Mouse (Mus musculus) embryonic facial prominence, embryonic 13.5 days (tissue): ENCODE results near the gene Lbh. TPM values are rescaled to one million over a fixed set of nuclear protein-coding genes. Genes with fewer than 3 reads are reported as not detected.

ENCODE experiments used
- ATAC-seq: fragments of 200-750 bp; cut with Nextera tagmentation; 2 replicates; pipeline ENCODE4 v1.8.0; 2017; ENCODE audit warnings: low read depth; ENCODE audit not compliant: insufficient number of reproducible peaks, insufficient read depth, low FRiP score, low TSS enrichment
- H3K27ac ChIP-seq: fragments of 300-500 bp; sonication (generic); 2 replicates; pipeline ENCODE4 v1.5.1; 2015; ENCODE audit warnings: moderate library complexity, mild to moderate bottlenecking, inconsistent platforms
- H3K27me3 ChIP-seq: fragments of 300-500 bp; sonication (generic); 2 replicates; pipeline ENCODE4 v1.6.1; 2015; ENCODE audit warnings: mild to moderate bottlenecking, inconsistent platforms
- H3K36me3 ChIP-seq: fragments of 300-500 bp; sonication (generic); 2 replicates; pipeline ENCODE4 v1.6.1; 2015; ENCODE audit warnings: mild to moderate bottlenecking, inconsistent platforms
- H3K4me1 ChIP-seq: fragments of 300-500 bp; sonication (generic); 2 replicates; pipeline ENCODE4 v1.6.1; 2015; ENCODE audit warnings: inconsistent platforms
- H3K4me2 ChIP-seq: fragments of 300-500 bp; sonication (generic); 2 replicates; pipeline ENCODE4 v1.6.1; 2015; ENCODE audit warnings: moderate library complexity, mild to moderate bottlenecking, inconsistent platforms
- H3K4me3 ChIP-seq: fragments of 300-500 bp; sonication (generic); 2 replicates; pipeline ENCODE4 v1.5.1; 2015; ENCODE audit warnings: mild to moderate bottlenecking, inconsistent platforms
- H3K9ac ChIP-seq: fragments of 300-500 bp; sonication (generic); 2 replicates; pipeline ENCODE4 v1.6.1; 2015; ENCODE audit warnings: mild to moderate bottlenecking, inconsistent platforms
- H3K9me3 ChIP-seq: fragments of 300-500 bp; sonication (generic); 2 replicates; pipeline ENCODE4 v1.6.1; 2016; ENCODE audit warnings: inconsistent platforms
- WGBS: fragments of 180-500 bp; shearing (Covaris S2); methylation state at CpG from one replicate; pipeline ENCODE4 v1.1.7; 2015; ENCODE audit warnings: mixed read lengths; 5-methylcytosine and 5-hydroxymethylcytosine counted together
- polyA plus RNA-seq: library from polyadenylated mRNA; unstranded; fragments of >200 nt; fragmentation: Nextera tagmentation; extraction: Ambion mirVana; gene quantifications from 2 replicates; pipeline ENCODE4 v1.2.1, GENCODE M21; 2015

The Lbh gene
- polyA plus RNA-seq, 1 experiment from 2014 or later = 4.0 TPM

DNA sequence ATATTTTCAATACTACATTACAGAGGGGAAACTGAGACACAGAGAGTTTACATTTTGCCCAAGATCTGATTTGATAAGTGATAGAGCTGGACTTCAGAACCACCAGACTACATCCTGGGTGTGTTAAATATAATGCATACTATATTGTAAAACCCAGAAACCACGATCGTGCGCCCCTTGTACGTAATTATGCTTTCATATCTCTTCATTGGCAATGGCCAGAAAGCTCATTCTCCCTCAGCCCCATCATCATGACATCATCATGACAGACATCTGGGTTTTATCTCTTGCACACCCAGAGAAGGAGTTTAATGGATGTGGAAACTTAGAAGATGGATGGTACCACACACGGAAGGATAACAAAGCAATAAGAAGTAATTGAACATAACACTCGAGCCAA, 17.1 kb upstream of the Lbh start:
- no peak for ATAC-seq
- Histone ChIP-seq H3K9ac (no peak overlapping the region), H3K4me3 (no peak overlapping the region), H3K27me3 (no peaks in the 10 kb centered on the region), H3K4me2 (no peak overlapping the region), H3K36me3 (no peaks in the 10 kb centered on the region), H3K27ac (no peak overlapping the region), H3K4me1 (0 out of 2 replicates have a peak, but pooled peaks cover 5% of the 10 kb centered on the region), H3K9me3 (no peaks in the 10 kb centered on the region)
- WGBS = 76% methylated on average over 6 of the region's 6 CpGs

DNA sequence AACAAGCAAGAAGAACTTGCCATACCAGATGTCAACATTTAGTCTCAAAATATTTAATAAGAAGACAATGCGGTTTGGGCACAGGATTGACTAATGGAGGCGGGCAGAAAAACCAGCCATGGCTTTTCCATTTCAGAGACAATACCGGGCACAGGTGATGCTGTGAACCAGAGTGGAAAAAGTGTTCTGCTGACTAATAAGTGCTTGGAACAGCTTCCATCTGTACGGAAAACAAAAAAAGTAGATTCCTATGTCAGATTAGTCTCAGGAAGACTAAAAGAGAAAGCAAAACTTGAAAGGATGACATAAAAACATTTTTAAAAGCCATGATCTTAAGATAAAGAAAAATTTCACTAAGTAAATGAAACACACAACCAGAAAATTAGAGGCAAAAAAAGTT, 16.4 kb upstream of the Lbh start:
- 73% methylated on average over 4 of the region's 4 CpGs for WGBS
- no peaks in the 10 kb centered on the region for H3K36me3 ChIP-seq
- H3K9ac ChIP-seq = no peak overlapping the region
- H3K4me2 ChIP-seq = no peak overlapping the region
- no peaks in the 10 kb centered on the region for H3K9me3 ChIP-seq
- 0 out of 2 replicates have a peak, but pooled peaks cover 5% of the 10 kb centered on the region for H3K4me1 ChIP-seq
- no peak for ATAC-seq
- H3K27me3 ChIP-seq = no peaks in the 10 kb centered on the region
- no peak overlapping the region for H3K4me3 ChIP-seq
- no peak overlapping the region for H3K27ac ChIP-seq

DNA sequence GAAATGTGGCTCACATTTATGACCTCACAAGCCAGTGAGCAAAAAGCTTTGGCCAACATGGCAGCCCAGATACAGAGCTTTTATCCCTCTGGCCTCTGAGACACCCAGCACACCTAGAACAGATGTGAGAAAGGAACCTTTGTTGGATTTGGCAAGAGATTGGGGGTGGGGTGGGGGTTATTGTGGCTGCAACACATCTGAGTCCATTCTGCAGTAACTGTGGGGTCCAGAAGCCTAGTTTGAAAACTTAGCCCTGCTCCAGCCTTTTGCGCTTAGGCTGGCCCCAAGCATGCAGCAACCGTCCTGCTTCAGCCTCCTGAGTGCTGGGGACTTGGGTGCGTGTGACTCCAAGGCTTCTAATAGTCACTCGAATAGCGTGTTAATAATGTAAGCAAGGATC, 14.8 kb upstream of the Lbh start:
- Histone ChIP-seq H3K4me1 (0 out of 2 replicates have a peak, but pooled peaks cover 5% of the 10 kb centered on the region), H3K9me3 (no peaks in the 10 kb centered on the region), H3K9ac (no peak overlapping the region), H3K4me2 (no peak overlapping the region), H3K27ac (no peak overlapping the region), H3K36me3 (no peaks in the 10 kb centered on the region), H3K4me3 (no peak overlapping the region), H3K27me3 (no peaks in the 10 kb centered on the region)
- no peak for ATAC-seq
- 93% methylated on average over 5 of the region's 5 CpGs for WGBS

DNA sequence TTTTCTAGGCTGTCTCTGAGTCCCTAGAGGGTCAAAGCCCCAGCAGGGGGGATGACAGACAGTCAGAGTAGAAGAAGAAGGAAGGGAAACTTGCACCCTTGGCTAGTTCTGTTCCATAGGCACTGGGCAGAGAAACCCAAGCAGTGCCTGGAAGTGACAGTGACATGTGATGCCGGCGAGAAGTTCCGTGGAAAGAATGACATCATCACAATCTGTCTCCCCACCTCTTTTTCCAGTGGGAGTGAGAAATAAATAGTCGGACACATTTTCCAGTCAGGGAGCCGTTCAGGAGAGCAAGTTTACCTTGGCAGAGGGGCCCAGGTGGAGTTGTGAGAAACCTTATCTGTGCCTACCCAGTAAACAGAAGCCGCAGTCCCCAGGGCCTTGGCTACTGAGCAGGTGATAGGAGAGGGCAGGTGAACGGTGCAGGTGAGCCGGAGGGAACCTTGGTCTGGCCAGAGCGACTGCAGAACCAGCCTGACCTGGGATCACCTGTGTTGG, 14.1 kb upstream of the Lbh start:
- Histone ChIP-seq H3K4me3 (no peak overlapping the region), H3K36me3 (no peaks in the 10 kb centered on the region), H3K4me1 (0 out of 2 replicates have a peak, but pooled peaks cover 5% of the 10 kb centered on the region), H3K27ac (no peak overlapping the region), H3K27me3 (no peaks in the 10 kb centered on the region), H3K9ac (no peak overlapping the region), H3K4me2 (no peak overlapping the region), H3K9me3 (no peaks in the 10 kb centered on the region)
- ATAC-seq = no peak
- WGBS = 71% methylated on average over 9 of the region's 9 CpGs

DNA sequence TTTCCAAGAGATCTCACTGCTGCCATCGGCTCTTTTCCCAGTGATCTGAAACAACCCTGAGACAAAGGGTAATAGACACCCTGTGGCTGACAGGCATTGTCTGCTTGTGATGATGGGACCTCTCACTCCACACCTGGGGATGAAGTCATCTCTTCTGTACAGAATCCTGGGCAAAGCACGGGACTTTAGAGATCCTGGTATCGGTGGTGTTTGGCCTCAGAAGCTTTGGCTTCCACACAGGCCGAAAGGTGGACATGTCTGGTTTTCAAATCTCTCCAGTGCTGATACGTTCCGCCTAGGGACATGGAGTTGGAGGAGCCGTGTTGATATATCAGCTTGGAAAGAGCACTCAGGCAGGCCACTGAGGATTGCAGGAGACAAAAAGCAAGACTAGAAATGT, 13.2 kb upstream of the Lbh start:
- 87% methylated on average over 7 of the region's 7 CpGs for WGBS
- Histone ChIP-seq H3K4me1 (0 out of 2 replicates have a peak, but pooled peaks cover 5% of the 10 kb centered on the region), H3K4me2 (no peak overlapping the region), H3K27ac (no peak overlapping the region), H3K36me3 (no peaks in the 10 kb centered on the region), H3K4me3 (no peak overlapping the region), H3K9me3 (no peaks in the 10 kb centered on the region), H3K9ac (no peak overlapping the region), H3K27me3 (no peaks in the 10 kb centered on the region)
- no peak for ATAC-seq

DNA sequence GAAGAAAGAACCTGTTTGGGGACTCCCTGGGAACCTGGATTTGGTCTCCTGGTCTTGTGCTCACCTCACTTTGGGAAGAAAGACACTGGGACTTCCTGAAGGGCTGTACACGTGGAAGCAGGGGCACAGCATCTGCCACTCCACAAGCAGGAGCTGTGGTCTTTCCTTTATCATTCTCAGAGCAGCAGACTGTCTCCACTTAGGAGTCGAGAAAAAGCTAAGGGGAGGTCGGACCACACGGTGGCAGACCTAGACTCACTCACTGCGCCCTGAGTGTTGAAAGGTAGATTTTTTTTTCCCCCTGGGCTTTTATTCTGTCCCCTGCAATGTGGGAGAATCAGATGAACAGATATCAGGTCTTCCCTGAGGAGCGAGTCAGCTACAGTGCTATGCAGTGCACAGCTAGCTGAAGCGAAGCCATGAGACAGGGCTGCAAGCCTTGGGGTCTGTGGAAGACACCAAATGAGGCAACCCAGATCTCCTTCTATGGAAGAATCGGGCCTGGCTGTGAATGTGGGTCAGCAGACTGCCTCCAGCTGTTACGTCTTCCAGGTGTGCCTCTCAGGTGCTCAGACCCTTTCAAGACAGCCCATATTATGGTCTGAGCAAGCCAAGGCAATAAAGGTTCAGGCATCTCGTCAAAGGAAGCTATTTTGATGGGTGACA, 11.7 kb upstream of the Lbh start:
- 68% methylated on average over 10 of the region's 10 CpGs for WGBS
- Histone ChIP-seq H3K4me3 (no peak overlapping the region), H3K36me3 (no peaks in the 10 kb centered on the region)

DNA sequence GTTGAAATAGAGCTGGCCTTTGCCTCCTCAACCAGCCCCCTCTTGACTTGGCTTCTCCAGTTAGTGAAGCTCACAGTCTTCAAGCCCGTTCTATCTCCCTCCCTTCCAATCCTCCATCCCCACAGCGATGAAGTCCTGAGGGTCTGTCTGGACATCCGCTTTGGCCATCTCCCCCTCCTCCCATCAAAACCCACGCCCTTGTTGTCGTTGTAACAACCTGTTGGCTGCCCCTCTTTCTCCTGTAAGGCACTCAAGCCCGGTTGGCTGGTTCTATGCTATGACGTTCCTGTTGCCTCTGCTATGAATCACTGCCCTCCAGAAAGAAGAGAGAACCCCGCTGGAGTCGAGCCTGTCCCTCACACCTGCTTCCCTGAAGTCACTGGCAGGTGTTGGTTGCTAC, 10.9 kb upstream of the Lbh start:
- H3K4me2 ChIP-seq = no peak overlapping the region
- no peaks in the 10 kb centered on the region for H3K27me3 ChIP-seq
- no peak overlapping the region for H3K27ac ChIP-seq
- no peak overlapping the region for H3K4me3 ChIP-seq
- no peaks in the 10 kb centered on the region for H3K9me3 ChIP-seq
- H3K36me3 ChIP-seq = no peaks in the 10 kb centered on the region
- WGBS = 77% methylated on average over 9 of the region's 9 CpGs
- peaks cover 10% of the 10 kb centered on the region; the same call in 1 of the 2 replicates for H3K4me1 ChIP-seq
- H3K9ac ChIP-seq = no peak overlapping the region
- no peak for ATAC-seq

More for the DNA sequence above, 11.7 kb upstream of the Lbh start:
- Histone ChIP-seq H3K9me3 (no peaks in the 10 kb centered on the region), H3K27me3 (no peaks in the 10 kb centered on the region), H3K27ac (no peak overlapping the region), H3K9ac (no peak overlapping the region), H3K4me1 (peaks cover 8% of the 10 kb centered on the region; the same call in 1 of the 2 replicates), H3K4me2 (no peak overlapping the region)
- no peak for ATAC-seq

DNA sequence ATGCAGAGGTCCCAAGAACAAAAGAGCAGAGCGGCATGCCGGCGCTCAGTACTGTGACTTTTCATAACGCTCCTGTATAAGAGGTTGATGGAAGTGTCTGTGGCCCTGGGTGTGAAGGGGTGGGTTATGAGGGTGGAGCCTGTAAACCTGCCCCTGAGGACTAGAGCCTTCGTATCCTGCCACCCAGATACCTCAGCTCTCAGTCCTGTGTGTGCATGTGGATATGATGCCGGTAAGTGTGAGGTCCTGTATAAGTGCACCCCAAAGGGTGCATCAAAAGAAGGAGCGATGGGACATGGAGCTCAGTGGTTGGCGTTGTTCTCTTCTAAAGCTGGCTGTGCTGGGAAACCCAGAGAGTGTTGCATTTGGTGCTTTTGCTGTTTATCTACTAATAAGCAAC, 10.3 kb upstream of the Lbh start:
- Histone ChIP-seq H3K4me3 (no peak overlapping the region), H3K36me3 (no peaks in the 10 kb centered on the region), H3K27me3 (no peaks in the 10 kb centered on the region), H3K27ac (no peak overlapping the region), H3K9ac (no peak overlapping the region), H3K4me1 (peaks cover 10% of the 10 kb centered on the region; the same call in 1 of the 2 replicates), H3K4me2 (no peak overlapping the region), H3K9me3 (no peaks in the 10 kb centered on the region)
- WGBS = 80% methylated on average over 8 of the region's 8 CpGs
- ATAC-seq = no peak

DNA sequence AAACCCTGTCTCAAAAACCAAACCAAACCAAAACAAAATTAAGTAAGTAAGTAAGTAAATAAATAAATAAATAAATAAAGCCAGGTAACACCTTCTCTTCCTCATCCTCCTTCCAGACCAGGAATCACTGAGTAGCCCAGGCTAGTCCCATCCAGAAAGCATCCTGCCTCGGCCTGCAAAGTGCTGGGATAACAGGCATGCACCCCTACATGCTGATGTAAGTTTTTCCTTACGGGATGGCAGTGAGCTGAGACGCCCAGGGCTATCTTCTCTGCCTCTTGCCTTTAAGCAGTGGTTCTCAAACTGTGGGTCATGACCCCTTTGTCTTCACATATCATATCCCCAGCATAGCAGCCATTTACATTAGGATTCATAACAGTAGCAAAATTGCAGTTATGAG, 9.5 kb upstream of the Lbh start:
- Histone ChIP-seq H3K4me3 (no peak overlapping the region), H3K4me2 (no peak overlapping the region), H3K36me3 (no peaks in the 10 kb centered on the region), H3K27ac (no peak overlapping the region), H3K27me3 (no peaks in the 10 kb centered on the region), H3K9me3 (no peaks in the 10 kb centered on the region), H3K9ac (no peak overlapping the region), H3K4me1 (peaks cover 10% of the 10 kb centered on the region; the same call in 1 of the 2 replicates)
- no peak for ATAC-seq
- 90% methylated on average over 3 of the region's 3 CpGs for WGBS

DNA sequence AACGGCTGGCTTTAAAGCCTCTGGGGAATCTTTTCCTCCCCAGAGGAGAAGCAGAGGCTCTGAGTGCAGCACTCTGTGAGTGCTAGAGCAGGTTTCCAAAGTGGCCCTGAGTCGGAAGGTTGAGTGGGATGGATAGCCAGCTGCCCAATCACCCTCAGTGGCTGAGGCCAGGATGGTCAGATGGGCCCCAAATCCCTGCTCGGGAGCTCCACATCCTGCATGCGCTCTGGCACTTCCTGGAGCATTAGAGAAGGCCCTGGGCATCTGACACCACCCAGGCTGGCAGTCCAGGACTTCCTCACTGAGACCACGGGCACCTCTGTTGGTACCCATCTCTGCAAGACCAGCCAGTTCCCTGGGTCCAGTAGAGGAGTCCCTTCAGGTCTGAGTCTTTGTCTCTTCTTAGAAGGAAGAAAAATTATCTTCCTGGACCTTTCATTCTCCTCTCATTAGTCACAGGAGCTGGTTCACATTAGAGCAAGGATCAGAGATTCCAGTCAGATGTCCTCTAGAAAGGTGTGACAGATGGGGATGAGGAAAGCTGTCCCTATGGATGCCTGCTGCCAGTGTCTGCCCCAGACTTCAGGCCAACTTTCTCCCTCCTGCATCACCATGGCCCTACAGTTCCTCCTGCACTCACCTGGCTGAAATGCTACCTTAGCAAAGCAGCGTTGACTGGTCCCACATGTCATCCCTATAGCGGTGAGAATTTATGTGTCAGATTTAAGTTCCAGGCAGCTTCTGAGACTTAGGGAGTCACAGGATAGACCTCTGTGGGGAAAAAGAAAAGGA, 8.8 kb upstream of the Lbh start:
- ATAC-seq = no peak
- no peak overlapping the region for H3K27ac ChIP-seq
- H3K9me3 ChIP-seq = no peaks in the 10 kb centered on the region
- H3K36me3 ChIP-seq = no peaks in the 10 kb centered on the region
- H3K9ac ChIP-seq = no peak overlapping the region
- H3K4me1 ChIP-seq = peaks cover 5% of the 10 kb centered on the region; the same call in 1 of the 2 replicates
- H3K4me3 ChIP-seq = no peak overlapping the region
- no peak overlapping the region for H3K4me2 ChIP-seq
- H3K27me3 ChIP-seq = no peaks in the 10 kb centered on the region
- WGBS = 79% methylated on average over 7 of the region's 7 CpGs

DNA sequence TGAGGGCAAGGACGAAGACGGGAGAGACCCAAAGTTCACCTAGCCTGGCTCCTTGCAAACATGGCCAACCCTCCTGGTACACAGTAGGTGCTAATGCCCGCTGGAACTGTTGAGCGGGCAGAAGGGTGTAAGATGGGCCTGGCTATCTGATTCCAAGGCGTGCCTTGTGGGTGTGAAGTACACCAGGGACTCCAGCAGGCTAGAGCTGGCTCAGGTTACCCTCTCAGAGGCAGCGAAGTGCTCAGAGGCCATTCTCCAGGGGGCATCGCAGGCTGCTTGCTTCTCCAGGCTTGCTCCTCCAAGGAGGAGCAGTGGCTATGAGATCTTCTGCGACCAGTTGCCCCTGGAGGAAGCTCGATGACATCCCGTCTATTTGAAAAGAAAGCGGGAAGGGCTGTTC, 6.8 kb upstream of the Lbh start:
- 70% methylated on average over 11 of the region's 11 CpGs for WGBS
- H3K4me2 ChIP-seq = no peak overlapping the region
- peaks cover 5% of the 10 kb centered on the region; the same call in 1 of the 2 replicates for H3K4me1 ChIP-seq
- H3K9ac ChIP-seq = no peak overlapping the region
- no peak overlapping the region for H3K27ac ChIP-seq
- H3K9me3 ChIP-seq = no peaks in the 10 kb centered on the region
- no peaks in the 10 kb centered on the region for H3K27me3 ChIP-seq
- H3K36me3 ChIP-seq = no peaks in the 10 kb centered on the region
- no peak for ATAC-seq
- H3K4me3 ChIP-seq = no peak overlapping the region

DNA sequence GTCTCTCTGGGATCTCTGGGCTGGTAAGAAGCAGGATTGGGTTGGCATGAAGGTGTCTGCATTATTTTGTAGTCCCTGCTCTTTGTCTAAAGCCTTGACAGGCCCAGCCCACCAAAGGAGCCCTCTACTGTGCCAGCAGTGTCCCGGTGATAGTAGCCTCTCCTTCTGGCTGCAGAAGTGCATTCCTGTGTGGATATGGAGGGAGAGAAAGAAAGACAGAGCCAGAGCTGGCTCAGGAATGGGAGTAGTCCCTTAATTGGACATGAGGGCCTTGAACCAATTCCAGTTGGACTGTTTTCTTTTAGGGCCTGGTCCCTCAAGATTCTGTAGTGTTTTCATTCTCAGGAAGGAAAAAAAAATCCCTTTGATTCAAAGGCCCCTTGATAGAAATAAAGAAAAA, 6.4 kb upstream of the Lbh start:
- no peak for ATAC-seq
- Histone ChIP-seq H3K4me3 (no peak overlapping the region), H3K4me2 (no peak overlapping the region), H3K27me3 (no peaks in the 10 kb centered on the region), H3K9ac (no peak overlapping the region), H3K4me1 (peaks cover 5% of the 10 kb centered on the region; the same call in 1 of the 2 replicates), H3K27ac (no peak overlapping the region), H3K9me3 (no peaks in the 10 kb centered on the region), H3K36me3 (no peaks in the 10 kb centered on the region)
- WGBS = 61% methylated on average over 1 of the region's 1 CpGs
